Mouse (Mus musculus): Measurements from ENCODE around the gene Polr2g.

DNA sequence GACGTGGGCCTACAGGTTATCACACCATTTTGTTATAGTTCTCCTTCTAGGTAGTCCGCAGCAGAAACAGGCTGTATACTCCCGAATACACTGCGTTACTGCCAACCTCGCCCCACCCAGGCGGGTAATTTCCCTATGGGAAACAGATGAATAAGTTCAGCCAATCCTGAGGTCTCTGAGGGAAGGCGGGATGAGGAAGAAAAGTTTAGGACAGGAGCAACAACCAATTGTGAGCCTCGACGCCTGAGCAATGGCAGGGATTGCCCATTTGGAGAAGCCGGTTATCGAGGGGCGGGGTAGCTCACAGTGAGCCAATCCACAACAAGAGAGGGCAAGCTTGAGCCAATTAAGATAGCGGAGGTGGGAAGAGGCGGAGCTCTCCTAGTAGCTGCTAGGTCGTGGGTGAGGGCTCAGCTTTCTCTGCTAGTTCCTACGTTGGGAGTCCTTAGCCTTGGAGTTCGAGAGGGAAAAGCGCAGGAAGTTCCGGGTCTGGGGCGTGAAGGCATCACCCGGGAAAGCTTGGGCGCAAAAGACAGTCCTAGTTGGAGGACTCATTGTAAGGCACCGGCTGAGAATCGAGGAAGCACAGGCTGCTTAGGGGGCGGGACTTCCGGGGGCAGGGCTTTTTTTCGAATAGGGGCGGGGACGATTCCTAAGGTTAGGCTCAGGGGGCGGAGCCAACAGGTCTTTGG, 3.9 kb upstream of the Polr2g start, which contains the start of gene Zbtb3:
- TF ChIP-seq CTCF (IDR thresholded peaks at IDR 0.05): no peak
- TF ChIP-seq EP300 (IDR thresholded peaks at IDR 0.05): peak; percentile 77
